Mouse (Mus musculus): ENCODE measurements around the gene Dusp16. TPM values are rescaled to one million over a fixed set of nuclear protein-coding genes. Genes with fewer than 3 reads are reported as not detected.
A peak's percentile ranks its signal among the peaks of the same experiment; 100 is the strongest.

Dusp16 gene
- polyA plus RNA-seq, 1 experiment from 2014 or later, result 12.3 TPM

GRCm38 (mm10) chr6:134780024-134780423 lies 12.4 kb downstream of the Dusp16 start:
- no peak for ATAC-seq (ENCODE audit: low FRiP score, low TSS enrichment)
- no peak overlapping the region for H3K4me3 ChIP-seq (ENCODE audit: low read length)
- no peak overlapping the region for H3K27ac ChIP-seq (ENCODE audit: low read depth, low read length)
- H3K4me2 ChIP-seq (replicated peaks; ENCODE audit: low read depth, low read length), result no peak overlapping the region
- WGBS, result 72% methylated on average over 2 of the region's 2 CpGs
- H3K9ac ChIP-seq (ENCODE audit: low read depth, low read length), result no peak overlapping the region
- H3K4me1 ChIP-seq (ENCODE audit: control insufficient read depth, insufficient read depth, low read length), result no peaks in the 10 kb centered on the region
- H3K27me3 ChIP-seq (ENCODE audit: control insufficient read depth, insufficient read depth, low read length), result no peaks in the 10 kb centered on the region
- H3K9me3 ChIP-seq (ENCODE audit: control insufficient read depth, low read length), result no peaks in the 10 kb centered on the region
- H3K36me3 ChIP-seq (ENCODE audit: control insufficient read depth, insufficient read depth, low read length), result no peaks in the 10 kb centered on the region

GRCm38 (mm10) chr6:134773961-134774360 lies 18.5 kb downstream of the Dusp16 start:
- 51% methylated on average over 3 of the region's 3 CpGs for WGBS
- ATAC-seq (ENCODE audit: low FRiP score, low TSS enrichment), result 0 out of 2 replicates have a peak, but pooled peaks have one; percentile 49
- no peaks in the 10 kb centered on the region for H3K27me3 ChIP-seq (ENCODE audit: control insufficient read depth, insufficient read depth, low read length)

GRCm38 (mm10) chr6:134773292-134773893 lies 19.0 kb downstream of the Dusp16 start:
- no peak for ATAC-seq (ENCODE audit: low FRiP score, low TSS enrichment)
- Histone ChIP-seq H3K4me1 (ENCODE audit: control insufficient read depth, insufficient read depth, low read length) (no peaks in the 10 kb centered on the region), H3K36me3 (ENCODE audit: control insufficient read depth, insufficient read depth, low read length) (no peaks in the 10 kb centered on the region), H3K27me3 (ENCODE audit: control insufficient read depth, insufficient read depth, low read length) (no peaks in the 10 kb centered on the region), H3K27ac (ENCODE audit: low read depth, low read length) (no peak overlapping the region), H3K9me3 (ENCODE audit: control insufficient read depth, low read length) (no peaks in the 10 kb centered on the region), H3K4me2 (replicated peaks; ENCODE audit: low read depth, low read length) (no peak overlapping the region), H3K9ac (ENCODE audit: low read depth, low read length) (no peak overlapping the region), H3K4me3 (ENCODE audit: low read length) (no peak overlapping the region)
- 100% methylated on average over 1 of the region's 1 CpGs for WGBS

More at GRCm38 (mm10) chr6:134773961-134774360, 18.5 kb downstream of the Dusp16 start:
- Histone ChIP-seq H3K9ac (ENCODE audit: low read depth, low read length) (no peak overlapping the region), H3K27ac (ENCODE audit: low read depth, low read length) (no peak overlapping the region), H3K4me3 (ENCODE audit: low read length) (no peak overlapping the region), H3K4me2 (replicated peaks; ENCODE audit: low read depth, low read length) (no peak overlapping the region), H3K36me3 (ENCODE audit: control insufficient read depth, insufficient read depth, low read length) (no peaks in the 10 kb centered on the region), H3K9me3 (ENCODE audit: control insufficient read depth, low read length) (no peaks in the 10 kb centered on the region), H3K4me1 (ENCODE audit: control insufficient read depth, insufficient read depth, low read length) (no peaks in the 10 kb centered on the region)

GRCm38 (mm10) chr6:134770339-134770738 lies 22.1 kb downstream of the Dusp16 start:
- H3K36me3 ChIP-seq (ENCODE audit: control insufficient read depth, insufficient read depth, low read length), result no peaks in the 10 kb centered on the region
- no peaks in the 10 kb centered on the region for H3K4me1 ChIP-seq (ENCODE audit: control insufficient read depth, insufficient read depth, low read length)
- no peaks in the 10 kb centered on the region for H3K9me3 ChIP-seq (ENCODE audit: control insufficient read depth, low read length)
- H3K9ac ChIP-seq (ENCODE audit: low read depth, low read length), result no peak overlapping the region
- no peaks in the 10 kb centered on the region for H3K27me3 ChIP-seq (ENCODE audit: control insufficient read depth, insufficient read depth, low read length)
- H3K4me3 ChIP-seq (ENCODE audit: low read length), result no peak overlapping the region
- H3K4me2 ChIP-seq (replicated peaks; ENCODE audit: low read depth, low read length), result no peak overlapping the region
- no peak for ATAC-seq (ENCODE audit: low FRiP score, low TSS enrichment)
- H3K27ac ChIP-seq (ENCODE audit: low read depth, low read length), result no peak overlapping the region

- H3K4me2 ChIP-seq (replicated peaks; ENCODE audit: low read depth, low read length), result no peak overlapping the region
- H3K27ac ChIP-seq (ENCODE audit: low read depth, low read length), result no peak overlapping the region
- no peaks in the 10 kb centered on the region; the same call in 1 of the 2 replicates for H3K36me3 ChIP-seq (ENCODE audit: control insufficient read depth, insufficient read depth, low read length)
- no peaks in the 10 kb centered on the region for H3K4me1 ChIP-seq (ENCODE audit: control insufficient read depth, insufficient read depth, low read length)
- 81% methylated on average over 5 of the region's 5 CpGs for WGBS
- H3K4me3 ChIP-seq (ENCODE audit: low read length), result no peak overlapping the region
- no peak for ATAC-seq (ENCODE audit: low FRiP score, low TSS enrichment)
- H3K27me3 ChIP-seq (ENCODE audit: control insufficient read depth, insufficient read depth, low read length), result no peaks in the 10 kb centered on the region
- no peak overlapping the region for H3K9ac ChIP-seq (ENCODE audit: low read depth, low read length)
- no peaks in the 10 kb centered on the region for H3K9me3 ChIP-seq (ENCODE audit: control insufficient read depth, low read length)
Measured at GRCm38 (mm10) chr6:134764441-134765061, 27.9 kb downstream of the Dusp16 start.

GRCm38 (mm10) chr6:134763436-134763835 lies 29.0 kb downstream of the Dusp16 start:
- Histone ChIP-seq H3K4me2 (replicated peaks; ENCODE audit: low read depth, low read length) (no peak overlapping the region), H3K27ac (ENCODE audit: low read depth, low read length) (no peak overlapping the region), H3K4me1 (ENCODE audit: control insufficient read depth, insufficient read depth, low read length) (no peaks in the 10 kb centered on the region), H3K9ac (ENCODE audit: low read depth, low read length) (no peak overlapping the region), H3K27me3 (ENCODE audit: control insufficient read depth, insufficient read depth, low read length) (no peaks in the 10 kb centered on the region), H3K9me3 (ENCODE audit: control insufficient read depth, low read length) (no peaks in the 10 kb centered on the region), H3K4me3 (ENCODE audit: low read length) (no peak overlapping the region), H3K36me3 (ENCODE audit: control insufficient read depth, insufficient read depth, low read length) (peaks cover 3% of the 10 kb centered on the region; the same call in 1 of the 2 replicates)
- 67% methylated on average over 1 of the region's 1 CpGs for WGBS
- ATAC-seq (ENCODE audit: low FRiP score, low TSS enrichment), result no peak

GRCm38 (mm10) chr6:134761808-134762207 lies 30.6 kb downstream of the Dusp16 start:
- no peak overlapping the region for H3K9ac ChIP-seq (ENCODE audit: low read depth, low read length)
- no peak for ATAC-seq (ENCODE audit: low FRiP score, low TSS enrichment)
- H3K4me2 ChIP-seq (replicated peaks; ENCODE audit: low read depth, low read length), result no peak overlapping the region
- no peaks in the 10 kb centered on the region for H3K4me1 ChIP-seq (ENCODE audit: control insufficient read depth, insufficient read depth, low read length)
- peaks cover 5% of the 10 kb centered on the region; the same call in 1 of the 2 replicates for H3K36me3 ChIP-seq (ENCODE audit: control insufficient read depth, insufficient read depth, low read length)
- no peaks in the 10 kb centered on the region for H3K27me3 ChIP-seq (ENCODE audit: control insufficient read depth, insufficient read depth, low read length)
- WGBS, result 56% methylated on average over 2 of the region's 2 CpGs
- no peak overlapping the region for H3K27ac ChIP-seq (ENCODE audit: low read depth, low read length)
- no peak overlapping the region for H3K4me3 ChIP-seq (ENCODE audit: low read length)
- no peaks in the 10 kb centered on the region for H3K9me3 ChIP-seq (ENCODE audit: control insufficient read depth, low read length)

- no peaks in the 10 kb centered on the region for H3K9me3 ChIP-seq (ENCODE audit: control insufficient read depth, low read length)
- no peak overlapping the region for H3K4me3 ChIP-seq (ENCODE audit: low read length)
- no peaks in the 10 kb centered on the region for H3K4me1 ChIP-seq (ENCODE audit: control insufficient read depth, insufficient read depth, low read length)
- WGBS, result 84% methylated on average over 5 of the region's 5 CpGs
- no peak for ATAC-seq (ENCODE audit: low FRiP score, low TSS enrichment)
- no peak overlapping the region for H3K9ac ChIP-seq (ENCODE audit: low read depth, low read length)
- peaks cover 5% of the 10 kb centered on the region; the same call in 1 of the 2 replicates for H3K36me3 ChIP-seq (ENCODE audit: control insufficient read depth, insufficient read depth, low read length)
- H3K27me3 ChIP-seq (ENCODE audit: control insufficient read depth, insufficient read depth, low read length), result no peaks in the 10 kb centered on the region
- no peak overlapping the region for H3K27ac ChIP-seq (ENCODE audit: low read depth, low read length)
- H3K4me2 ChIP-seq (replicated peaks; ENCODE audit: low read depth, low read length), result no peak overlapping the region
Measured at GRCm38 (mm10) chr6:134760926-134761544, 31.4 kb downstream of the Dusp16 start.

GRCm38 (mm10) chr6:134756058-134756457 lies 36.4 kb downstream of the Dusp16 start:
- no peak overlapping the region for H3K4me3 ChIP-seq (ENCODE audit: low read length)

More at GRCm38 (mm10) chr6:134756058-134756457, 36.4 kb downstream of the Dusp16 start:
- Histone ChIP-seq H3K27ac (ENCODE audit: low read depth, low read length) (no peak overlapping the region), H3K36me3 (ENCODE audit: control insufficient read depth, insufficient read depth, low read length) (peaks cover 9% of the 10 kb centered on the region; the same call in 1 of the 2 replicates), H3K9ac (ENCODE audit: low read depth, low read length) (no peak overlapping the region), H3K4me1 (ENCODE audit: control insufficient read depth, insufficient read depth, low read length) (no peaks in the 10 kb centered on the region), H3K9me3 (ENCODE audit: control insufficient read depth, low read length) (no peaks in the 10 kb centered on the region), H3K4me2 (replicated peaks; ENCODE audit: low read depth, low read length) (no peak overlapping the region), H3K27me3 (ENCODE audit: control insufficient read depth, insufficient read depth, low read length) (no peaks in the 10 kb centered on the region)
- no peak for ATAC-seq (ENCODE audit: low FRiP score, low TSS enrichment)
- 91% methylated on average over 4 of the region's 4 CpGs for WGBS

All from kidney, embryonic 14.5 days (tissue).